Comparison of ENCODE assay signal across 13 mouse cellular contexts in the genomic region with DNA sequence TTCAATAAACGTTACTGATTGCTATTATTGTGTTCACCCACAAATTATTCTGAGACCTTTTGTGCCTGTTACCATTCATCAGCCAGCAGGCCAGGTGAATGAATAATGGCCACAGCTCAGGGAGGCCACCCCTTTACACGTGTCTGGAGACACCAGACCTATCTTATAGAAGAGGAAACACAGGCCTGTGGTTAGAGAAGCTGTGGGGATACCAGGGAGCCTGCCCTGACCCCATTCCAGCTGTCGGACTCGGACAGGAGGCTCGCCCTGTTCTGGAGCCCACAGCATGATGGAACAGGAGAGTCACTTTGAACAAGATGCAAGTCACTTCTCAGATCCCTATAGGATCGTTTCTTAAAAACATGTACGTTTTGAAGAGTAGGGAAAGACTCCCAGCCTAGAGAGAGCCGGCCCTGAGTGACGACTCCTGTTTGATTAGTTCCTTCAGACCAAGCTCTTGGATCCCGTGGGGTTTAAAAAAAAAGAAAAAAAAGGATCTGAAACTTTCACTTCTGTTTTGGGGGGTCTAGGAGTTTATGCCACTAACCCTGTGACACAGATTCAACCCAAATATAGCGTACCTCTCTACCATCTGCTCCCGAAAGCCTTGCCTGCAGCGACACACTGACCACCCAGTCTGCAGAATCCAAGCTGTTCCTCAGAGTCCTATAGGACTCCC.
DNase-seq lines count a peak whose midpoint lies in the region; ATAC-seq lines count a peak whose summit lies in the region.
"Had no signal": no experiment of that assay in that cellular context is flagged by ENCODE, and none has a peak within 500 bp of the region (broad histone marks: within the 10 kb centered on the region; RNA-seq: fewer than 3 reads in every experiment).

No protein-coding gene starts in this region.

- ATAC-seq in heart, embryonic 13.5 days (ENCODE audit: extremely low read depth, insufficient number of reproducible peaks, low FRiP score, low TSS enrichment): no peak
- no peak for ATAC-seq in neural tube, embryonic 15.5 days (ENCODE audit: low FRiP score)
- ATAC-seq: hindbrain, postnatal 0 days; Patski had no signal

- WGBS in heart, embryonic 13.5 days: 80% methylated on average over 13 of the region's 13 CpGs
- WGBS in heart, embryonic 10.5 days: 87% methylated on average over 13 of the region's 13 CpGs
- 81% methylated on average over 13 of the region's 13 CpGs for WGBS in neural tube, embryonic 15.5 days

- H3K4me1 ChIP-seq in heart, embryonic 13.5 days: peaks cover 18% of the 10 kb centered on the region
- peaks cover 41% of the 10 kb centered on the region for H3K4me1 ChIP-seq in heart, embryonic 10.5 days
- peaks cover 43% of the 10 kb centered on the region for H3K4me1 ChIP-seq in neural tube, embryonic 15.5 days

- no peak overlapping the region for H3K9ac ChIP-seq in heart, embryonic 13.5 days
- no peak overlapping the region for H3K9ac ChIP-seq in neural tube, embryonic 15.5 days (replicated peaks)
- H3K9ac ChIP-seq: limb, embryonic 15.5 days had no signal

- no peaks in the 10 kb centered on the region for H3K36me3 ChIP-seq in heart, embryonic 13.5 days
- no peaks in the 10 kb centered on the region for H3K36me3 ChIP-seq in heart, embryonic 10.5 days
- H3K36me3 ChIP-seq in neural tube, embryonic 15.5 days: no peaks in the 10 kb centered on the region
- H3K36me3 ChIP-seq: limb, embryonic 15.5 days had no signal

- H3K27me3 ChIP-seq in heart, embryonic 13.5 days (replicated peaks): no peaks in the 10 kb centered on the region
- H3K27me3 ChIP-seq in heart, embryonic 10.5 days (ENCODE audit: insufficient read depth, poor library complexity, severe bottlenecking): no peaks in the 10 kb centered on the region
- H3K27me3 ChIP-seq in neural tube, embryonic 15.5 days (replicated peaks): no peaks in the 10 kb centered on the region
- H3K27me3 ChIP-seq: limb, embryonic 15.5 days; Patski had no signal

- H3K4me3 ChIP-seq in heart, embryonic 13.5 days: no peak overlapping the region
- no peak overlapping the region for H3K4me3 ChIP-seq in heart, embryonic 10.5 days
- H3K4me3 ChIP-seq in neural tube, embryonic 15.5 days (replicated peaks): no peak overlapping the region
- H3K4me3 ChIP-seq: limb, embryonic 15.5 days had no signal

- H3K4me2 ChIP-seq in heart, embryonic 13.5 days: no peak overlapping the region
- no peak overlapping the region for H3K4me2 ChIP-seq in neural tube, embryonic 15.5 days
- H3K4me2 ChIP-seq: limb, embryonic 15.5 days had no signal

- DNase-seq in heart, embryonic 10.5 days (ENCODE audit: low spot score): no peak
- no peak for DNase-seq in neural tube, embryonic 10.5 days (ENCODE audit: extremely low spot score, low spot score)
- DNase-seq in brain, adult 2 months (ENCODE audit: low read depth, low spot score): peak; percentile 43
- peak; percentile 37 to 65 for DNase-seq in monocyte, adult 2 months (ENCODE audit: low read depth in 1 of 2, low spot score in 2 of 2)
- no peak for DNase-seq in kidney, adult 9 months
- DNase-seq in cerebellum, adult 8-10 months: no peak
- DNase-seq: kidney, postnatal 14 days; lung, postnatal 14 days had no signal

- 0 out of 2 replicates have a peak overlapping the region, but pooled peaks have one; percentile 2 for H3K27ac ChIP-seq in heart, embryonic 13.5 days (replicated peaks)
- H3K27ac ChIP-seq in heart, embryonic 10.5 days: no peak overlapping the region
- peak overlapping the region; percentile 28; the same call in 1 of the 2 replicates for H3K27ac ChIP-seq in neural tube, embryonic 15.5 days (replicated peaks)
- H3K27ac ChIP-seq: limb, embryonic 15.5 days had no signal

- H3K9me3 ChIP-seq in heart, embryonic 13.5 days: no peaks in the 10 kb centered on the region
- no peaks in the 10 kb centered on the region for H3K9me3 ChIP-seq in heart, embryonic 10.5 days
- no peaks in the 10 kb centered on the region for H3K9me3 ChIP-seq in neural tube, embryonic 15.5 days (replicated peaks)
- H3K9me3 ChIP-seq: limb, embryonic 15.5 days had no signal

Comparison
In these comparisons a context has a peak if more than half of its experiments do, and no peak if none do; other contexts are left out.
1. DNase-seq: peak in brain, adult 2 months (single experiment) and monocyte, adult 2 months (2 of 2); none in heart, embryonic 10.5 days (single experiment), neural tube, embryonic 10.5 days (single experiment), kidney, adult 9 months (single experiment) and cerebellum, adult 8-10 months (single experiment).